Mouse (Mus musculus): ENCODE results near the gene Vat1l. TPM values are rescaled to one million over a fixed set of nuclear protein-coding genes. Genes with fewer than 3 reads are reported as not detected.

Gene Vat1l
- not detected for polyA plus RNA-seq (2017; shearing (Covaris generic))

GRCm38 (mm10) chr8:114205221-114205901 lies at the start of gene Vat1l:
Vat1l (plus strand) TSS chr8:114205612.
- no peak for ATAC-seq

- no peak for ATAC-seq
Observed at GRCm38 (mm10) chr8:114158586-114158985, 46.8 kb upstream of the Vat1l start.

DNA sequence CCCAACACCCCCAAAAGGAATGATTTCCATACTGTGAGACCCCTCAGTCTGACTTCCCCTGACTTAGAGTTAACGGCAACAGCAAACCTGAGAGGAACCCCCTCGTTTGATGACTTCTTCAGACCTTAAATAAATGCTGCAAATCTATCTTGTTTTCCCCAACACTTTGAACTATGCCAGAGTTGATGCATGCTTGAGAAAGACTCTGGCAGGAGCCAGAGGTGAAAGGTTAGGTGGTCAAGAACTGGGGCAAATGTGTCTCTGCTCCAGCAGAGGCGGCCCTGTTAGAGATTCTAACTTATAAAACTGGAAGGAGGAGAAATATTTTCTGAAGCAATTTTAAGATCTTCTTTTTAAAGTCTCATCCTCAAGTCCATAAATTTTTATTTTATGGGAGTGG lies 45.7 kb upstream of the Vat1l start:
- ATAC-seq: no peak

- no peak for ATAC-seq
Observed at GRCm38 (mm10) chr8:114163871-114164270, 41.5 kb upstream of the Vat1l start.

- ATAC-seq: no peak
Observed at GRCm38 (mm10) chr8:114164444-114165096, 40.8 kb upstream of the Vat1l start.

DNA sequence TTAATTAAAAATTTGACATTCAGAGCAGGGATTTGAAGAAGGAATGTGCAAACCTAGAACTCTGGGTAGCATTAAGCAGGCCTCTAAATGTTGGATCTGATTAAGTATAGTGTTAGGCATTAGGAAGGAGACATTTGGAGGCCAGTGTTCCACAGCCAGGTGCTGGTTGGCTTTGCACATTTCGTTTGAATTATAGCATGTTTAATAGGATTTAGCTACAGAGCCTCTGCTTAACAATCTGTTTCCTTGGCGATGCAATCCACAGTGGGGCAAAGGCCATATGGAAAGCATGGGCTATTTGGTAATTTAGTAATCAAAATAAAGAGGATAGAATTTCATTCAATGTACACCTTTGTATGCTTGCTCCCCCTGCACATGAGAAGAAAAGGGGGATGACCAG lies 39.7 kb upstream of the Vat1l start:
- no peak for ATAC-seq

- no peak for ATAC-seq
Observed at GRCm38 (mm10) chr8:114176721-114177120, 28.7 kb upstream of the Vat1l start.

GRCm38 (mm10) chr8:114193334-114193733 lies 12.1 kb upstream of the Vat1l start:
- ATAC-seq: no peak

DNA sequence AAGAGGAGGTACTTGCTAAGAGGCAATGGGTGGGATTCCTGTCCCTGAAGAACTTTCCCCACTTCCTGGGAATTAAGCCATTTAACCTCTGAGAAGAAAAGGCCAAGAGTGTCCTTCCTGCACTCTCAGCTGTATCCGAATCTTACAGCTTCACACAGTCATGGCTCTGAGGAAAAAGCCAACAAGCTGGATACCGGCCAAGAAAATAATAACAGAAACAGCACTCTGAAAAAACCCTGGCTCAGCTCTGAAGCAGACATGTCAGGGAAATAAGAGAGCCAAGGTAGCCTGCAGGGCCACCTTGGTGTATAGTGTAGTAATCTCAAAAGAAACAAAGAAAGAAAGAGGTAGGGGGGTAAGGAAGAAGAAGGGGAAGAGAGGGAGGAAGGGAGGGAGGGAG lies 6.4 kb upstream of the Vat1l start:
- no peak for ATAC-seq

GRCm38 (mm10) chr8:114206421-114206983 lies 1.1 kb downstream of the Vat1l start:
- no peak for ATAC-seq

- ATAC-seq: no peak
Observed at GRCm38 (mm10) chr8:114207026-114207425, 1.6 kb downstream of the Vat1l start.

DNA sequence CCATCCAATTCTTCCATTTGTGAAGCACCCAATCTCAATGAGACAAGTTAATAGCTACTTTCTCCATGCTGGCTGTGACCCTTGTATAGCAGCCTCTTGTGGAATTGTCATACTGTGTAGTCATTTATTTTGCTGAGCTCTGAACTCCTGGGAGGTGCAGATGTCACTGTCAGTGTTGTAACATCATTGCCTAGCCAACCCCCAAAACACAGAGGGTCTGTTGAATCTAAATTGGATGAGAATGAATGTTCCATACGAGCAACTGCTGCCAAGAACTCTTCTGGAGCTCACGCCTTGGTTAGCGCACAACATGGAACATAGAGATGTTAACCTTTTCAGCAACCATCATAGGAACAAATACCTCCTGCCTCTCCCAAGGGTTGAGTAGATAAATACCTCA lies 15.4 kb downstream of the Vat1l start:
- no peak for ATAC-seq

GRCm38 (mm10) chr8:114222001-114222400 lies 16.6 kb downstream of the Vat1l start:
- ATAC-seq: no peak

GRCm38 (mm10) chr8:114224001-114224400 lies 18.6 kb downstream of the Vat1l start:
- no peak for ATAC-seq

- ATAC-seq: no peak
Observed at GRCm38 (mm10) chr8:114251321-114252065, 46.1 kb downstream of the Vat1l start.

GRCm38 (mm10) chr8:114258685-114259084 lies 53.3 kb downstream of the Vat1l start:
- no peak for ATAC-seq

- ATAC-seq: no peak
Observed at GRCm38 (mm10) chr8:114259713-114260355, 54.4 kb downstream of the Vat1l start.

GRCm38 (mm10) chr8:114262331-114262730 lies 56.9 kb downstream of the Vat1l start:
- no peak for ATAC-seq

- ATAC-seq: no peak
Observed at GRCm38 (mm10) chr8:114274558-114274957, 69.1 kb downstream of the Vat1l start.

- no peak for ATAC-seq
Observed at GRCm38 (mm10) chr8:114281101-114281500, 75.7 kb downstream of the Vat1l start.

GRCm38 (mm10) chr8:114294889-114295748 lies 89.7 kb downstream of the Vat1l start:
- ATAC-seq: no peak

- no peak for ATAC-seq
Observed at GRCm38 (mm10) chr8:114295749-114296067, 90.3 kb downstream of the Vat1l start.

All from CD4-positive, CD25-positive, alpha-beta regulatory T cell, adult 4 months (primary cell).